In genomic region chr2:60123911-60124647, GRCm38 (mm10) we compare ENCODE assay signal across 8 mouse cellular contexts.
A peak's percentile ranks its signal among the peaks of the same experiment; 100 is the strongest.
DNase-seq lines count a peak whose midpoint lies in the region; ATAC-seq lines count a peak whose summit lies in the region.

No protein-coding gene starts in this region.

- H3K36me3 ChIP-seq in heart, embryonic 12.5 days, result no peaks in the 10 kb centered on the region
- no peaks in the 10 kb centered on the region for H3K36me3 ChIP-seq in forebrain, embryonic 11.5 days (ENCODE audit: control insufficient read depth, insufficient read depth, low read length)
- H3K36me3 ChIP-seq in liver, embryonic 15.5 days (replicated peaks), result no peaks in the 10 kb centered on the region

- H3K27me3 ChIP-seq in heart, embryonic 12.5 days (replicated peaks), result no peaks in the 10 kb centered on the region
- no peaks in the 10 kb centered on the region for H3K27me3 ChIP-seq in forebrain, embryonic 11.5 days (ENCODE audit: control insufficient read depth, insufficient read depth, low read length)
- H3K27me3 ChIP-seq in liver, embryonic 15.5 days, result no peaks in the 10 kb centered on the region

- WGBS in heart, embryonic 12.5 days, result 3% methylated on average over 13 of the region's 13 CpGs
- 6% methylated on average over 13 of the region's 13 CpGs for WGBS in forebrain, embryonic 11.5 days
- 2% methylated on average over 13 of the region's 13 CpGs for WGBS in liver, embryonic 15.5 days (ENCODE audit: insufficient replicate concordance)

- ATAC-seq in heart, embryonic 12.5 days (ENCODE audit: insufficient number of reproducible peaks, low FRiP score), result no peak; the same call in 1 of the 2 replicates
- ATAC-seq in CD4-positive, CD25-positive, alpha-beta regulatory T cell, adult 4 months, result peak; percentile 14
- no peak for ATAC-seq in forebrain, embryonic 11.5 days (replicated peaks; ENCODE audit: low FRiP score)
- 0 out of 2 replicates have a peak, but pooled peaks have one; percentile 9 for ATAC-seq in liver, embryonic 15.5 days (ENCODE audit: insufficient read depth)

- peak overlapping the region; percentile 99 for H3K27ac ChIP-seq in heart, embryonic 12.5 days (ENCODE audit: poor library complexity, severe bottlenecking)
- peak overlapping the region; percentile 99 for H3K27ac ChIP-seq in forebrain, embryonic 11.5 days (ENCODE audit: low read depth, low read length)
- peak overlapping the region; percentile 98 for H3K27ac ChIP-seq in liver, embryonic 15.5 days (replicated peaks)

- peak overlapping the region; percentile 67 for H3K4me2 ChIP-seq in heart, embryonic 12.5 days
- peak overlapping the region; percentile 53 for H3K4me2 ChIP-seq in forebrain, embryonic 11.5 days (ENCODE audit: low read depth, low read length, severe bottlenecking)
- peak overlapping the region; percentile 77 for H3K4me2 ChIP-seq in liver, embryonic 15.5 days

- no peak for DNase-seq in heart, postnatal 10 days
- DNase-seq in forebrain, embryonic 11.5 days (ENCODE audit: low spot score), result no peak
- DNase-seq in urinary bladder, postnatal 4 days (ENCODE audit: low spot score in 2 of 2), result no peak
- DNase-seq in adrenal gland, adult 2 months, result no peak
- no peak for DNase-seq in urinary bladder, postnatal 10 days (ENCODE audit: low spot score)

- H3K9ac ChIP-seq in heart, embryonic 12.5 days, result peak overlapping the region; percentile 99
- H3K9ac ChIP-seq in forebrain, embryonic 11.5 days (ENCODE audit: low read length), result peak overlapping the region; percentile 100
- H3K9ac ChIP-seq in liver, embryonic 15.5 days, result peak overlapping the region; percentile 99

- H3K9me3 ChIP-seq in heart, embryonic 12.5 days (replicated peaks), result no peaks in the 10 kb centered on the region
- no peaks in the 10 kb centered on the region for H3K9me3 ChIP-seq in forebrain, embryonic 11.5 days (ENCODE audit: control insufficient read depth, low read length)
- H3K9me3 ChIP-seq in liver, embryonic 15.5 days (replicated peaks), result no peaks in the 10 kb centered on the region

- intact Hi-C loops in heart, postnatal 10 days (cut with DNase I), result loop anchor here (2.0 to 5.0 kb wide), 3 partner anchors 77 to 167 kb away; partner anchors contain the start of genes Baz2b and March7

- peaks cover 20% of the 10 kb centered on the region for H3K4me1 ChIP-seq in heart, embryonic 12.5 days (replicated peaks)
- H3K4me1 ChIP-seq in forebrain, embryonic 11.5 days (replicated peaks; ENCODE audit: control insufficient read depth, insufficient read depth, low read length), result peaks cover 11% of the 10 kb centered on the region
- H3K4me1 ChIP-seq in liver, embryonic 15.5 days (replicated peaks), result peaks cover 34% of the 10 kb centered on the region

- peak overlapping the region; percentile 93 for H3K4me3 ChIP-seq in heart, embryonic 12.5 days
- peak overlapping the region; percentile 95 for H3K4me3 ChIP-seq in forebrain, embryonic 11.5 days (ENCODE audit: low read depth, low read length)
- H3K4me3 ChIP-seq in liver, embryonic 15.5 days (replicated peaks), result peak overlapping the region; percentile 95

Comparison
In these comparisons a context has a peak if more than half of its experiments do, and no peak if none do; other contexts are left out.
1. ATAC-seq: peak in CD4-positive, CD25-positive, alpha-beta regulatory T cell, adult 4 months (single experiment) and liver, embryonic 15.5 days (single experiment); none in heart, embryonic 12.5 days (single experiment) and forebrain, embryonic 11.5 days (single experiment).
2. Peak in every context shown above with its lines, with median percentiles within 50 percentile points of each other: H3K27ac ChIP-seq, H3K4me2 ChIP-seq, H3K4me3 ChIP-seq and H3K9ac ChIP-seq.